Mouse (Mus musculus) bone marrow, adult 2 months (tissue): ENCODE measurements around the gene Fam234a.

Source experiments
- CTCF ChIP-seq: fragments of 200-500 bp; IDR thresholded peaks from 2 replicates; pipeline ENCODE4 v1.5.1; 2011; ENCODE audit warnings: low read length, control low read depth; ENCODE audit not compliant: control insufficient read depth, insufficient read depth
- POLR2A ChIP-seq: fragments of 200-500 bp; IDR thresholded peaks from 2 replicates; pipeline ENCODE4 v1.6.1; 2011; ENCODE audit warnings: low read depth, mild to moderate bottlenecking, control low read depth, low read length, borderline replicate concordance; ENCODE audit not compliant: control insufficient read depth

DNA sequence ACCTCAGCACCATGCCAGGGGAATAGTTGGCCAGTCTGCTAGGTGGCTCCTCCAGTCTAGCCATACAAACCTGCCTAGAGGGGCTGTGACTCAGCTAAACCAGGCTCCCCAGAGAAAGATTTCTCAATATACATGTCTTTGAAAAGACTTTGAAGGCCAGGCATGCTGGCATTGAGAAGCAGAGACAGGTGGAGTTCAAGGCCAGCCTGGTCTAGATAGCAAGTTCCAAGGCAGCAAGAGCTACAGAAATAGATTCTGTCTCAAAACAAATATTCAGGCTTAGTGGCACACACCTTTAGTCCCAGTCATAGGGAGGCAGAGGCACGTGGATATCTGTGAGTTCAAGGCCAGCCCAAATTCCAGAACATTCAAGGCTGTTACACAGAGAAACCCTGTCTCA, 37.6 kb downstream of the Fam234a start:
- TF ChIP-seq CTCF, result no peak
- TF ChIP-seq POLR2A, result no peak
